Mouse (Mus musculus) thymus, postnatal 4 days (tissue): Measurements from ENCODE around the gene Gpr22.

ENCODE experiments used
- DNase-seq: peaks from one replicate; pipeline ENCODE4 v3.0.0; 2021

The Gpr22 gene

GRCm38 (mm10) chr12:31665999-31666398, 47.7 kb downstream of the Gpr22 start:
- DNase-seq = no peak
